Mouse (Mus musculus): ENCODE measurements at regions not wholly inside any gene's neighbourhood (a gene's known extent, or its start where the extent isn't known, plus 50 kb on each side); places are given as distances from the start of the nearest gene placed in this dataset.
A peak's percentile ranks its signal among the peaks of the same experiment; 100 is the strongest.

- H3K4me3 ChIP-seq (replicated peaks; ENCODE audit: low read depth, low read length), result no peak overlapping the region
- DNase-seq (ENCODE audit: low spot score) (no peak), ATAC-seq (replicated peaks; ENCODE audit: low FRiP score, low read depth) (no peak)
- no peaks in the 10 kb centered on the region for H3K4me1 ChIP-seq (replicated peaks; ENCODE audit: insufficient read depth, low read length)
- WGBS, result 58% methylated on average over 1 of the region's 1 CpGs
- H3K4me2 ChIP-seq (ENCODE audit: low read length), result no peak overlapping the region
- H3K9me3 ChIP-seq (replicated peaks; ENCODE audit: low read length), result no peaks in the 10 kb centered on the region
- no peak overlapping the region for H3K27ac ChIP-seq
- no peaks in the 10 kb centered on the region for H3K36me3 ChIP-seq (ENCODE audit: insufficient read depth, low read length)
- H3K27me3 ChIP-seq (ENCODE audit: insufficient read depth, low read length), result no peaks in the 10 kb centered on the region
- H3K9ac ChIP-seq (ENCODE audit: low read depth, low read length), result no peak overlapping the region
- TF ChIP-seq CTCF (IDR thresholded peaks at IDR 0.05; ENCODE audit: low read depth), result no peak
These were observed 280.7 kb downstream of the Myh15 start for GRCm38 (mm10) chr16:49337948-49338347.

GRCm38 (mm10) chr16:49358404-49358803 is 301.1 kb downstream of the Myh15 start:
- Histone ChIP-seq H3K4me1 (replicated peaks; ENCODE audit: insufficient read depth, low read length) (no peaks in the 10 kb centered on the region), H3K9me3 (replicated peaks; ENCODE audit: low read length) (no peaks in the 10 kb centered on the region), H3K27me3 (ENCODE audit: insufficient read depth, low read length) (no peaks in the 10 kb centered on the region), H3K4me2 (ENCODE audit: low read length) (no peak overlapping the region), H3K4me3 (replicated peaks; ENCODE audit: low read depth, low read length) (no peak overlapping the region), H3K9ac (ENCODE audit: low read depth, low read length) (no peak overlapping the region), H3K36me3 (ENCODE audit: insufficient read depth, low read length) (no peaks in the 10 kb centered on the region), H3K27ac (no peak overlapping the region)
- no peak for ATAC-seq (replicated peaks; ENCODE audit: low FRiP score, low read depth)
- TF ChIP-seq CTCF (IDR thresholded peaks at IDR 0.05; ENCODE audit: low read depth), result no peak
- DNase-seq (ENCODE audit: low spot score), result no peak
- 85% methylated on average over 3 of the region's 3 CpGs for WGBS

GRCm38 (mm10) chr16:49361731-49362130 is 304.4 kb downstream of the Myh15 start:
- no peak overlapping the region for H3K9ac ChIP-seq (ENCODE audit: low read depth, low read length)
- 88% methylated on average over 1 of the region's 1 CpGs for WGBS
- H3K27me3 ChIP-seq (ENCODE audit: insufficient read depth, low read length), result no peaks in the 10 kb centered on the region
- ATAC-seq (replicated peaks; ENCODE audit: low FRiP score, low read depth) (no peak), DNase-seq (ENCODE audit: low spot score) (no peak)
- no peaks in the 10 kb centered on the region for H3K4me1 ChIP-seq (replicated peaks; ENCODE audit: insufficient read depth, low read length)
- H3K4me2 ChIP-seq (ENCODE audit: low read length), result no peak overlapping the region
- no peaks in the 10 kb centered on the region for H3K36me3 ChIP-seq (ENCODE audit: insufficient read depth, low read length)
- no peak overlapping the region for H3K27ac ChIP-seq
- H3K4me3 ChIP-seq (replicated peaks; ENCODE audit: low read depth, low read length), result no peak overlapping the region
- no peak for TF ChIP-seq CTCF (IDR thresholded peaks at IDR 0.05; ENCODE audit: low read depth)
- no peaks in the 10 kb centered on the region for H3K9me3 ChIP-seq (replicated peaks; ENCODE audit: low read length)

GRCm38 (mm10) chr16:49369450-49369849 is 312.2 kb downstream of the Myh15 start:
- Histone ChIP-seq H3K9me3 (replicated peaks; ENCODE audit: low read length) (no peaks in the 10 kb centered on the region), H3K9ac (ENCODE audit: low read depth, low read length) (no peak overlapping the region), H3K27me3 (ENCODE audit: insufficient read depth, low read length) (no peaks in the 10 kb centered on the region), H3K4me1 (replicated peaks; ENCODE audit: insufficient read depth, low read length) (no peaks in the 10 kb centered on the region), H3K4me2 (ENCODE audit: low read length) (no peak overlapping the region), H3K36me3 (ENCODE audit: insufficient read depth, low read length) (no peaks in the 10 kb centered on the region), H3K4me3 (replicated peaks; ENCODE audit: low read depth, low read length) (no peak overlapping the region), H3K27ac (no peak overlapping the region)
- DNase-seq (ENCODE audit: low spot score) (no peak), ATAC-seq (replicated peaks; ENCODE audit: low FRiP score, low read depth) (no peak)
- TF ChIP-seq CTCF (IDR thresholded peaks at IDR 0.05; ENCODE audit: low read depth), result no peak
- 82% methylated on average over 9 of the region's 9 CpGs for WGBS

GRCm38 (mm10) chr16:49375108-49375507 is 317.8 kb downstream of the Myh15 start:
- no peak for ATAC-seq (replicated peaks; ENCODE audit: low FRiP score, low read depth)
- 86% methylated on average over 4 of the region's 4 CpGs for WGBS

GRCm38 (mm10) chr16:49378917-49379473 is 320.0 kb upstream of the Ift57 start:
- no peaks in the 10 kb centered on the region for H3K4me1 ChIP-seq (replicated peaks; ENCODE audit: insufficient read depth, low read length)
- ATAC-seq (replicated peaks; ENCODE audit: low FRiP score, low read depth), result no peak
- no peaks in the 10 kb centered on the region for H3K27me3 ChIP-seq (ENCODE audit: insufficient read depth, low read length)
- no peaks in the 10 kb centered on the region for H3K9me3 ChIP-seq (replicated peaks; ENCODE audit: low read length)
- no peak overlapping the region for H3K9ac ChIP-seq (ENCODE audit: low read depth, low read length)
- TF ChIP-seq CTCF (IDR thresholded peaks at IDR 0.05; ENCODE audit: low read depth), result no peak
- H3K36me3 ChIP-seq (ENCODE audit: insufficient read depth, low read length), result no peaks in the 10 kb centered on the region
- no peak overlapping the region for H3K4me3 ChIP-seq (replicated peaks; ENCODE audit: low read depth, low read length)
- no peak for DNase-seq (ENCODE audit: low spot score)
- H3K27ac ChIP-seq, result no peak overlapping the region
- no peak overlapping the region for H3K4me2 ChIP-seq (ENCODE audit: low read length)

More at GRCm38 (mm10) chr16:49375108-49375507, 317.8 kb downstream of the Myh15 start:
- Histone ChIP-seq H3K4me2 (ENCODE audit: low read length) (no peak overlapping the region), H3K27me3 (ENCODE audit: insufficient read depth, low read length) (no peaks in the 10 kb centered on the region), H3K4me3 (replicated peaks; ENCODE audit: low read depth, low read length) (no peak overlapping the region), H3K27ac (no peak overlapping the region), H3K36me3 (ENCODE audit: insufficient read depth, low read length) (no peaks in the 10 kb centered on the region), H3K4me1 (replicated peaks; ENCODE audit: insufficient read depth, low read length) (no peaks in the 10 kb centered on the region), H3K9me3 (replicated peaks; ENCODE audit: low read length) (no peaks in the 10 kb centered on the region), H3K9ac (ENCODE audit: low read depth, low read length) (no peak overlapping the region)
- TF ChIP-seq CTCF (IDR thresholded peaks at IDR 0.05; ENCODE audit: low read depth), result no peak
- DNase-seq (ENCODE audit: low spot score), result no peak

- Histone ChIP-seq H3K4me2 (ENCODE audit: low read length) (no peak overlapping the region), H3K27ac (no peak overlapping the region), H3K4me1 (replicated peaks; ENCODE audit: insufficient read depth, low read length) (no peaks in the 10 kb centered on the region), H3K9ac (ENCODE audit: low read depth, low read length) (no peak overlapping the region), H3K36me3 (ENCODE audit: insufficient read depth, low read length) (no peaks in the 10 kb centered on the region), H3K4me3 (replicated peaks; ENCODE audit: low read depth, low read length) (no peak overlapping the region), H3K9me3 (replicated peaks; ENCODE audit: low read length) (no peaks in the 10 kb centered on the region), H3K27me3 (ENCODE audit: insufficient read depth, low read length) (no peaks in the 10 kb centered on the region)
- DNase-seq (ENCODE audit: low spot score) (peak; percentile 15), ATAC-seq (replicated peaks; ENCODE audit: low FRiP score, low read depth) (no peak)
- 16% methylated on average over 4 of the region's 4 CpGs for WGBS
- TF ChIP-seq CTCF (IDR thresholded peaks at IDR 0.05; ENCODE audit: low read depth), result no peak
These were observed 310.9 kb upstream of the Ift57 start for GRCm38 (mm10) chr16:49388135-49388534.
